Mouse (Mus musculus): ENCODE results near the gene Pcyox1. TPM values are rescaled to one million over a fixed set of nuclear protein-coding genes. Genes with fewer than 3 reads are reported as not detected.
A peak's percentile ranks its signal among the peaks of the same experiment; 100 is the strongest.
"Not testable (repeated sequence)": the region's sequence is repeated elsewhere in the genome, so short reads cannot be mapped to it uniquely, and the experiment has no call there.

Pcyox1 gene
- polyA plus RNA-seq, 1 experiment from 2014 or later = 102 TPM

GRCm38 (mm10) chr6:86382551-86382950 lies 14.4 kb downstream of the Pcyox1 start:
- no peak overlapping the region for H3K9ac ChIP-seq
- no peak overlapping the region for H3K4me2 ChIP-seq (replicated peaks)
- H3K9me3 ChIP-seq (replicated peaks) = no peaks in the 10 kb centered on the region
- H3K4me1 ChIP-seq = no peaks in the 10 kb centered on the region
- H3K27ac ChIP-seq (replicated peaks) = no peak overlapping the region
- no peak overlapping the region for H3K4me3 ChIP-seq (replicated peaks)
- no peak for ATAC-seq (ENCODE audit: insufficient number of reproducible peaks, low FRiP score, low TSS enrichment, low read depth)
- H3K36me3 ChIP-seq = peaks cover 41% of the 10 kb centered on the region
- H3K27me3 ChIP-seq = no peaks in the 10 kb centered on the region

- not testable (repeated sequence) for H3K4me1 ChIP-seq; H3K4me3 ChIP-seq (replicated peaks); H3K4me2 ChIP-seq (replicated peaks); ATAC-seq (ENCODE audit: insufficient number of reproducible peaks, low FRiP score, low TSS enrichment, low read depth); H3K9me3 ChIP-seq (replicated peaks); H3K27ac ChIP-seq (replicated peaks); H3K9ac ChIP-seq; H3K27me3 ChIP-seq
- 64% methylated on average over 8 of the region's 8 CpGs for WGBS
- peaks cover 41% of the 10 kb centered on the region for H3K36me3 ChIP-seq
These were observed 16.8 kb downstream of the Pcyox1 start for GRCm38 (mm10) chr6:86380112-86380511.

- Histone ChIP-seq H3K4me1 (no peaks in the 10 kb centered on the region), H3K36me3 (peaks cover 39% of the 10 kb centered on the region), H3K9ac (no peak overlapping the region), H3K4me3 (replicated peaks) (no peak overlapping the region), H3K4me2 (replicated peaks) (no peak overlapping the region), H3K27me3 (no peaks in the 10 kb centered on the region), H3K27ac (replicated peaks) (no peak overlapping the region), H3K9me3 (replicated peaks) (no peaks in the 10 kb centered on the region)
- WGBS = 84% methylated on average over 3 of the region's 3 CpGs
- no peak for ATAC-seq (ENCODE audit: insufficient number of reproducible peaks, low FRiP score, low TSS enrichment, low read depth)
These were observed 18.6 kb downstream of the Pcyox1 start for GRCm38 (mm10) chr6:86378341-86378740.

- 94% methylated on average over 6 of the region's 6 CpGs for WGBS
- Histone ChIP-seq H3K4me2 (replicated peaks) (no peak overlapping the region), H3K36me3 (peaks cover 27% of the 10 kb centered on the region), H3K27me3 (no peaks in the 10 kb centered on the region), H3K9ac (no peak overlapping the region), H3K9me3 (replicated peaks) (no peaks in the 10 kb centered on the region), H3K4me3 (replicated peaks) (no peak overlapping the region), H3K4me1 (peaks cover 18% of the 10 kb centered on the region), H3K27ac (replicated peaks) (no peak overlapping the region)
- no peak for ATAC-seq (ENCODE audit: insufficient number of reproducible peaks, low FRiP score, low TSS enrichment, low read depth)
These were observed 23.4 kb downstream of the Pcyox1 start for GRCm38 (mm10) chr6:86373556-86373955.

- Histone ChIP-seq H3K4me1 (peaks cover 18% of the 10 kb centered on the region), H3K4me2 (replicated peaks) (peak overlapping the region; percentile 77), H3K27ac (replicated peaks) (peak overlapping the region; percentile 91; the same call in 1 of the 2 replicates), H3K4me3 (replicated peaks) (peak overlapping the region; percentile 88), H3K9me3 (replicated peaks) (no peaks in the 10 kb centered on the region), H3K9ac (peak overlapping the region; percentile 76), H3K27me3 (no peaks in the 10 kb centered on the region), H3K36me3 (peaks cover 19% of the 10 kb centered on the region)
- WGBS = 3% methylated on average over 12 of the region's 12 CpGs
- ATAC-seq (ENCODE audit: insufficient number of reproducible peaks, low FRiP score, low TSS enrichment, low read depth) = no peak
These were observed 24.9 kb downstream of the Pcyox1 start for GRCm38 (mm10) chr6:86371950-86372516.

- Histone ChIP-seq H3K9ac (peak overlapping the region; percentile 76), H3K4me2 (replicated peaks) (peak overlapping the region; percentile 77), H3K4me3 (replicated peaks) (peak overlapping the region; percentile 88), H3K36me3 (peaks cover 13% of the 10 kb centered on the region), H3K27ac (replicated peaks) (peak overlapping the region; percentile 91), H3K27me3 (no peaks in the 10 kb centered on the region), H3K4me1 (peaks cover 21% of the 10 kb centered on the region), H3K9me3 (replicated peaks) (no peaks in the 10 kb centered on the region)
- WGBS = under 1% methylated on average over 50 of the region's 50 CpGs
- peak; percentile 96 for ATAC-seq (ENCODE audit: insufficient number of reproducible peaks, low FRiP score, low TSS enrichment, low read depth)
These were observed 25.5 kb downstream of the Pcyox1 start for GRCm38 (mm10) chr6:86371340-86371911.

GRCm38 (mm10) chr6:86370764-86371339 lies 26.1 kb downstream of the Pcyox1 start, which contains the start of gene Snrpg:
Gene Snrpg, plus strand, starts transcription at chr6:86371304.
- Histone ChIP-seq H3K27ac (replicated peaks) (peak within 1 kb of the TSS; percentile 91), H3K9me3 (replicated peaks) (no peaks in the 10 kb centered on the region), H3K9ac (peak within 1 kb of the TSS; percentile 76), H3K4me3 (replicated peaks) (peak within 1 kb of the TSS; percentile 88), H3K27me3 (no peaks in the 10 kb centered on the region), H3K36me3 (peaks cover 7% of the 10 kb centered on the region; the same call in 1 of the 2 replicates), H3K4me1 (peaks cover 25% of the 10 kb centered on the region), H3K4me2 (replicated peaks) (peak within 1 kb of the TSS; percentile 77)
- 12% methylated on average over 15 of the region's 15 CpGs for WGBS
- ATAC-seq (ENCODE audit: insufficient number of reproducible peaks, low FRiP score, low TSS enrichment, low read depth) = peak; percentile 21; the same call in 1 of the 2 replicates

- ATAC-seq (ENCODE audit: insufficient number of reproducible peaks, low FRiP score, low TSS enrichment, low read depth) = no peak
- WGBS = 68% methylated on average over 3 of the region's 3 CpGs
- H3K9me3 ChIP-seq (replicated peaks) = no peaks in the 10 kb centered on the region
- peaks cover 7% of the 10 kb centered on the region; the same call in 1 of the 2 replicates for H3K36me3 ChIP-seq
- no peaks in the 10 kb centered on the region for H3K27me3 ChIP-seq
- peak overlapping the region; percentile 58 for H3K9ac ChIP-seq
- peak overlapping the region; percentile 77 for H3K4me2 ChIP-seq (replicated peaks)
- H3K4me3 ChIP-seq (replicated peaks) = peak overlapping the region; percentile 88
- peak overlapping the region; percentile 91; the same call in 1 of the 2 replicates for H3K27ac ChIP-seq (replicated peaks)
- peaks cover 25% of the 10 kb centered on the region for H3K4me1 ChIP-seq
These were observed 26.8 kb downstream of the Pcyox1 start for GRCm38 (mm10) chr6:86370093-86370713.

- H3K27me3 ChIP-seq = no peaks in the 10 kb centered on the region
- H3K4me3 ChIP-seq (replicated peaks) = no peak overlapping the region
- H3K9ac ChIP-seq = no peak overlapping the region
- H3K4me2 ChIP-seq (replicated peaks) = no peak overlapping the region
- H3K36me3 ChIP-seq = peaks cover 7% of the 10 kb centered on the region; the same call in 1 of the 2 replicates
- no peak overlapping the region for H3K27ac ChIP-seq (replicated peaks)
- WGBS = 96% methylated on average over 5 of the region's 5 CpGs
- H3K4me1 ChIP-seq = peaks cover 25% of the 10 kb centered on the region
- ATAC-seq (ENCODE audit: insufficient number of reproducible peaks, low FRiP score, low TSS enrichment, low read depth) = no peak
- no peaks in the 10 kb centered on the region for H3K9me3 ChIP-seq (replicated peaks)
These were observed 28.5 kb downstream of the Pcyox1 start for GRCm38 (mm10) chr6:86368479-86368878.

- no peak overlapping the region for H3K27ac ChIP-seq (replicated peaks)
- H3K27me3 ChIP-seq = no peaks in the 10 kb centered on the region
- no peaks in the 10 kb centered on the region for H3K9me3 ChIP-seq (replicated peaks)
- no peak for ATAC-seq (ENCODE audit: insufficient number of reproducible peaks, low FRiP score, low TSS enrichment, low read depth)
- H3K4me3 ChIP-seq (replicated peaks) = peak overlapping the region; percentile 74; the same call in 1 of the 2 replicates
- WGBS = 68% methylated on average over 2 of the region's 2 CpGs
- H3K4me1 ChIP-seq = peaks cover 14% of the 10 kb centered on the region
- H3K9ac ChIP-seq = no peak overlapping the region
- peak overlapping the region; percentile 91 for H3K4me2 ChIP-seq (replicated peaks)
- peaks cover 7% of the 10 kb centered on the region; the same call in 1 of the 2 replicates for H3K36me3 ChIP-seq
These were observed 30.1 kb downstream of the Pcyox1 start for GRCm38 (mm10) chr6:86366853-86367249.

- no peak for ATAC-seq (ENCODE audit: insufficient number of reproducible peaks, low FRiP score, low TSS enrichment, low read depth)
- 42% methylated on average over 25 of the region's 25 CpGs for WGBS
- H3K27ac ChIP-seq (replicated peaks) = peak overlapping the region; percentile 81
These were observed 30.7 kb downstream of the Pcyox1 start for GRCm38 (mm10) chr6:86366125-86366852.

More at GRCm38 (mm10) chr6:86366125-86366852, 30.7 kb downstream of the Pcyox1 start:
- Histone ChIP-seq H3K9me3 (replicated peaks) (no peaks in the 10 kb centered on the region), H3K27me3 (no peaks in the 10 kb centered on the region), H3K4me3 (replicated peaks) (peak overlapping the region; percentile 74), H3K4me1 (peaks cover 14% of the 10 kb centered on the region), H3K4me2 (replicated peaks) (peak overlapping the region; percentile 91), H3K9ac (peak overlapping the region; percentile 64), H3K36me3 (peaks cover 7% of the 10 kb centered on the region; the same call in 1 of the 2 replicates)
